Mouse (Mus musculus): ENCODE measurements around the gene En1.
A peak's percentile ranks its signal among the peaks of the same experiment; 100 is the strongest.

En1 gene

GRCm38 (mm10) chr1:120643380-120643779, 41.2 kb downstream of the En1 start:
- DNase-seq = no peak

- DNase-seq = no peak
These were observed 41.9 kb downstream of the En1 start for GRCm38 (mm10) chr1:120643848-120644711.

GRCm38 (mm10) chr1:120644755-120645154, 42.5 kb downstream of the En1 start:
- DNase-seq = no peak

- DNase-seq = no peak
These were observed 47.9 kb downstream of the En1 start for GRCm38 (mm10) chr1:120650068-120650467.

- DNase-seq = peak; percentile 35
These were observed 49.8 kb downstream of the En1 start for GRCm38 (mm10) chr1:120651997-120652396.

- peak; percentile 51 for DNase-seq
These were observed 52.8 kb downstream of the En1 start for GRCm38 (mm10) chr1:120654950-120655396.

All from right cerebral cortex, postnatal 4 days (tissue).